Mouse (Mus musculus) midbrain, embryonic 14.5 days (tissue): ENCODE measurements at regions not wholly inside any gene's neighbourhood (a gene's known extent, or its start where the extent isn't known, plus 50 kb on each side); places are given as distances from the start of the nearest gene placed in this dataset.

Experiments used
- ATAC-seq: fragments of 200-750 bp; cut with Nextera tagmentation; 2 replicates; pipeline ENCODE4 v1.8.0; 2017; ENCODE audit warnings: moderate number of reproducible peaks, moderate library complexity; ENCODE audit not compliant: low FRiP score, low TSS enrichment
- DNase-seq: peaks from one replicate; pipeline ENCODE4 v3.0.0-alpha.2; 2015
- H3K27ac ChIP-seq: fragments of 300-500 bp; sonication (generic); replicated peaks from 2 replicates; pipeline ENCODE4 v1.5.1; 2014; ENCODE audit warnings: mild to moderate bottlenecking, low read depth, low read length, moderate library complexity
- H3K27me3 ChIP-seq: fragments of 300-500 bp; sonication (generic); 2 replicates; pipeline ENCODE4 v1.6.1; 2014; ENCODE audit warnings: low read length, control low read depth, mixed read lengths; ENCODE audit not compliant: control insufficient read depth, insufficient read depth
- H3K36me3 ChIP-seq: fragments of 300-500 bp; sonication (generic); 2 replicates; pipeline ENCODE4 v1.6.1; 2014; ENCODE audit warnings: low read length, control low read depth; ENCODE audit not compliant: control insufficient read depth, insufficient read depth
- H3K4me1 ChIP-seq: fragments of 300-500 bp; sonication (generic); 2 replicates; pipeline ENCODE4 v1.6.1; 2014; ENCODE audit warnings: mild to moderate bottlenecking, antibody characterized with exemption, low read length, control low read depth; ENCODE audit not compliant: control insufficient read depth, insufficient read depth
- H3K4me2 ChIP-seq: fragments of 300-500 bp; sonication (generic); 2 replicates; pipeline ENCODE4 v1.6.1; 2014; ENCODE audit warnings: mild to moderate bottlenecking, low read length, moderate library complexity
- H3K4me3 ChIP-seq: fragments of 300-500 bp; sonication (generic); replicated peaks from 2 replicates; pipeline ENCODE4 v1.5.1; 2014; ENCODE audit warnings: low read depth, low read length
- H3K9ac ChIP-seq: fragments of 300-500 bp; sonication (generic); replicated peaks from 2 replicates; pipeline ENCODE4 v1.6.1; 2014; ENCODE audit warnings: mild to moderate bottlenecking, low read length, moderate library complexity
- H3K9me3 ChIP-seq: fragments of 300-500 bp; sonication (generic); 2 replicates; pipeline ENCODE4 v1.6.1; 2016; ENCODE audit warnings: low read length, control low read depth, mixed read lengths; ENCODE audit not compliant: control insufficient read depth
- WGBS: fragments of 180-500 bp; shearing (Covaris S2); extraction: QIAGEN DNeasy Blood & Tissue Kit; methylation state at CpG from one replicate; pipeline ENCODE4 v1.1.7; 2014; 5-methylcytosine and 5-hydroxymethylcytosine counted together

DNA sequence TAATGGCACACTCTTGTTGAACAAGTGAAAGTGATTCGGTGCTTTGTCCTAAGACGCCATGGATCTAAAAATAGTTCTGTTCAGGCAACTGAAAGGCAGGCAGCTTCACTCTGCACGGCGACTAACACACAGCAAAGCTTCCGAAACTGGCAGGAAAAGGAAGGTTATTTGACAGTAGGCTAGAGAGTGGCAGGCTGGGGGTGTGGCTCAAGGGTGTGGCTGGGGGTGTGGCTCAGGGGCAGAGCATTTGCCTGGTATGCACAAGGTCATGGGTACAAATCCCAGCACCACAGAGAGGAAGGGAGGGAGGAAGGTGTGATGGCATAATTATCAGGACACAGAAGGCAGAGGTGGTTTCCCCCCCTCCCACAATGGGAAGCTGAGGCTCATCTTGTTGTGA, 310.8 kb upstream of the Tbx3 start:
- ATAC-seq (no peak), DNase-seq (no peak)
- no peaks in the 10 kb centered on the region for H3K36me3 ChIP-seq
- no peak overlapping the region for H3K4me3 ChIP-seq
- 75% methylated on average over 5 of the region's 5 CpGs for WGBS
- H3K9ac ChIP-seq: no peak overlapping the region
- no peak overlapping the region for H3K4me2 ChIP-seq
- no peaks in the 10 kb centered on the region for H3K9me3 ChIP-seq
- H3K4me1 ChIP-seq: no peaks in the 10 kb centered on the region
- no peak overlapping the region for H3K27ac ChIP-seq
- H3K27me3 ChIP-seq: no peaks in the 10 kb centered on the region

DNA sequence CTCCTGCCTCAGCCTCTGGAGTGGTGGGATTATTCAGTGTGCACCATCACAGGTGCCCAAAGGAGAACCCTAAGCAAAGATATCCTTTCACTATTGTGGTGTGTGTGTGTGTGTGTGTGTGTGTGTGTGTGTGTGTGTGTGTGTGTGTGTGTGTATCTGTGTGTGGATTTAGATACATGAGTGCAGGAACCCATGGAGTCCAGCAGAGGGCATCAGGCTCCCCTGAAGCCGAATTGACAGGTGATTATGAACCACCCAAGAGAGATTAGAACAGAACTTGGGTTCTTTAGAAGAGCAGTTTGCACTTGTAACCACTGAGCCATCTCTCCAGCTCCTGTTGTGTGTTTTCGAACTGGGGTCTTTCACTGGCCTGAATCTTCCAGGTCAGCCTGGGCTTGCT, 310.1 kb upstream of the Tbx3 start:
- 91% methylated on average over 2 of the region's 2 CpGs for WGBS
- no peak for ATAC-seq
- H3K9ac ChIP-seq: no peak overlapping the region
- no peaks in the 10 kb centered on the region for H3K36me3 ChIP-seq
- H3K4me3 ChIP-seq: no peak overlapping the region
- no peaks in the 10 kb centered on the region for H3K9me3 ChIP-seq
- H3K4me1 ChIP-seq: no peaks in the 10 kb centered on the region
- no peak overlapping the region for H3K27ac ChIP-seq
- H3K27me3 ChIP-seq: no peaks in the 10 kb centered on the region
- H3K4me2 ChIP-seq: no peak overlapping the region
- DNase-seq: no peak

DNA sequence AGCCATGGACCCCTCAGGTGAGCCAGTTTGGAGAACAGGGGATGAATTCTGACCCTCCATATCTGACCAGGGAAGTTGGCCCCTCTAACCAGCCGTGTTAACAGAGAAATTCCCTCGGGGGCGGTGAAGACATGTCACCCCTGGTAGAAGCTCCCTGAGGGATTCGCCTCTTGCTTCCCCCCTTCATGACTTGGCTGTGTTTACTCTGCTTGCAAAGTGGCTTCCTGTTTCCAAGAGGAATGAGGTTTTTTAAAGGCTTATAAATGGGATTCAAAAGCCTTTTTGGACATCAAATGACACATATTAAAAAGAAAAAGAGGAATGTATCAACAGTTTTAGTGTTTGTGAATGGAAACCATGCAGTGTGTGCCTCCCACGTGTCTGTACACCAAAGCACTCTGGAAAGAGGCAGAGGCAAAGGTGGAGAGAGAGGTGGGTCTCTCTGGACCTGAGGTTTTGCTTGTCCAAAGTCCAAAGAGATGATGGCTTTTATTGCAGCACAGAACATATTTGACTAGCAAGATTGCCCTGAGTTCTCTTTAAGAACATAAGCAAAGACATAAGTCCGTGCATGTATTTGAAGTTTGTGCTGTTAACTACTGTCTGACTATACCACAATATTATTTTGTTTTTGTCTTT, 308.9 kb upstream of the Tbx3 start:
- H3K9me3 ChIP-seq: no peaks in the 10 kb centered on the region
- ATAC-seq: no peak
- WGBS: 83% methylated on average over 6 of the region's 6 CpGs

DNA sequence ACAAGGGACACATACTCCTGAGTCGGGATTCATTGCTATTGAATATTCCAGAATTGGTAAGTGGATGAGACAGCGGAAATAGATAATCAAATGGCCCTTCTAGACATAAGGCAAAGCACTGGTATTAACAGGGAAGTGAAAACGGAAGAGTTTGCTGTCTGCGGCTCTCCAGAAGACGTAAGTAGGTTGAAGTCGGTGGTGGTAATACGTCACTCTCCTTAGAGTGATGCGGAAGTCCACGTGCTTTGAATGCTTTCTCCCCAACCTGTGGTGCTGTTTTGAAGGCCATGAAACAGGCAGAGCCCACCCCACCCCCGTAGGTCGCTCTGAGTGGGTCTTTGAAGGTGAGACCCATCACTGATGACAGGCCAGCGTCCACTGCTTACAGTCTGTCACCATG, 308.0 kb upstream of the Tbx3 start:
- no peaks in the 10 kb centered on the region for H3K9me3 ChIP-seq
- no peak overlapping the region for H3K9ac ChIP-seq
- ATAC-seq: no peak
- H3K4me2 ChIP-seq: no peak overlapping the region
- WGBS: 80% methylated on average over 12 of the region's 12 CpGs
- no peak overlapping the region for H3K4me3 ChIP-seq
- H3K4me1 ChIP-seq: no peaks in the 10 kb centered on the region
- H3K36me3 ChIP-seq: no peaks in the 10 kb centered on the region
- no peak for DNase-seq
- no peaks in the 10 kb centered on the region for H3K27me3 ChIP-seq
- H3K27ac ChIP-seq: no peak overlapping the region

More for the DNA sequence above, 308.9 kb upstream of the Tbx3 start:
- H3K4me2 ChIP-seq: no peak overlapping the region
- no peak for DNase-seq
- no peaks in the 10 kb centered on the region for H3K27me3 ChIP-seq
- H3K9ac ChIP-seq: no peak overlapping the region
- no peaks in the 10 kb centered on the region for H3K36me3 ChIP-seq
- no peaks in the 10 kb centered on the region for H3K4me1 ChIP-seq
- H3K4me3 ChIP-seq: no peak overlapping the region
- no peak overlapping the region for H3K27ac ChIP-seq

DNA sequence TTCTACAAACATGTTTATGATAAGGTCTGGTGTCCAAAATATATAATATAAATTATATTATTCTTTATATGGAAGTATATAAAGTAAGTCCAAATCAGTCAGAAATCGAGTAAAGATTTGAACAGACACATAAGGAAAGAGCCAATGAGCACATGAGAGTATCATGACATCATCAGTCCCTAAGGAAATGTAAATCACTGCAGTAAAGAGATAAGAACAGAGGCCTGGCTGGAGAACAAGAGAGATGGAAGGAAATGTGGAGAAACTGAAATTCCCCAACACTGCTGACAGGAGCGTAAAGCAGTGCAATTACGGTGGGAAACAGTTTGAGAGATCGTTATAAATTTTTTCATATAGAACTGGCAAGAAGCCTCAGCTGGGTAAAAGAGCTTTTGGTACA, 306.2 kb upstream of the Tbx3 start:
- no peaks in the 10 kb centered on the region for H3K4me1 ChIP-seq
- no peaks in the 10 kb centered on the region for H3K36me3 ChIP-seq
- H3K4me2 ChIP-seq: no peak overlapping the region
- H3K9me3 ChIP-seq: no peaks in the 10 kb centered on the region
- ATAC-seq (no peak), DNase-seq (peak; percentile 46)
- no peak overlapping the region for H3K9ac ChIP-seq
- 78% methylated on average over 4 of the region's 4 CpGs for WGBS
- no peak overlapping the region for H3K27ac ChIP-seq
- H3K4me3 ChIP-seq: no peak overlapping the region
- H3K27me3 ChIP-seq: no peaks in the 10 kb centered on the region

DNA sequence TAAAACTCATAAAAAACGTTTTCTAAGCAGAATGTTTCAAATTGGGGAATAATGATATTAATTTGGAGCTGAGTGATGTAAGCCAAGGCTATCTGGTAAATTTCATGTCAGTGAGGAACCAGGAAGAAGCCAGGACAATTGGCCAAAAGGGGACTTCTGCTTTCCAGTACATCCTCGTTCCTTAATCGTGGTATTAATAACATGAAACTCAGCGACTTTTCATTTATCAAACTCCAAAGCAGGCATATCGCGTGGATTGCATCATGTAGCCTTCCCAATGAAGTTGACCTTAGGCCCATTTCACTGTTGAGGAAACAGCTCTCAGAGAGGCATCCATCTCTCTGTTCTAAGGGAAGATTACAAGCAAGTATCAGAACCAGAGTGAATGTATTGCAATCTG, 305.3 kb upstream of the Tbx3 start:
- Histone ChIP-seq H3K4me1 (no peaks in the 10 kb centered on the region), H3K27me3 (no peaks in the 10 kb centered on the region), H3K36me3 (no peaks in the 10 kb centered on the region), H3K9me3 (no peaks in the 10 kb centered on the region), H3K27ac (no peak overlapping the region), H3K4me3 (no peak overlapping the region), H3K9ac (no peak overlapping the region), H3K4me2 (no peak overlapping the region)
- no peak for ATAC-seq
- 86% methylated on average over 6 of the region's 6 CpGs for WGBS
- no peak for DNase-seq

DNA sequence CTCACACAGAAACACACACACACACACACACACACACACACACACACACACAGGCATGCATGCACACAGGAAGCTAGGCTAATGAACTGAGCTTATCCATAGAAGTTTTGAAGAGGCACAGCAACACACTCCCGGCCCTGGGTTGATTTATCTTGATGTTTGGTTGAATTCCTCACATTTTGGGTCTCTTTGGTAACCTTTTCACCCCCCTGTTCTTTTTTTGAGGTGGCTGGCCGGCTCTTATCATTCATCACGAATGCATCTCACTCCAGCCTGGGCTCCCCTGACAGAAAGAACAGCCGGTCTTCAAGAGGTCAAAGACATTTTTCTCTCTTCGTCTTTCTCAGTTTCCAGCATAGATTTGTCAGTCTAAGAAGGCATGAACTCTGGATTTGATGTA, 304.2 kb upstream of the Tbx3 start:
- Histone ChIP-seq H3K36me3 (no peaks in the 10 kb centered on the region), H3K27ac (no peak overlapping the region), H3K9me3 (no peaks in the 10 kb centered on the region), H3K27me3 (no peaks in the 10 kb centered on the region), H3K9ac (no peak overlapping the region), H3K4me2 (no peak overlapping the region), H3K4me1 (peaks cover 5% of the 10 kb centered on the region; the same call in 1 of the 2 replicates), H3K4me3 (no peak overlapping the region)
- no peak for ATAC-seq
- WGBS: 35% methylated on average over 5 of the region's 5 CpGs
- DNase-seq: no peak

DNA sequence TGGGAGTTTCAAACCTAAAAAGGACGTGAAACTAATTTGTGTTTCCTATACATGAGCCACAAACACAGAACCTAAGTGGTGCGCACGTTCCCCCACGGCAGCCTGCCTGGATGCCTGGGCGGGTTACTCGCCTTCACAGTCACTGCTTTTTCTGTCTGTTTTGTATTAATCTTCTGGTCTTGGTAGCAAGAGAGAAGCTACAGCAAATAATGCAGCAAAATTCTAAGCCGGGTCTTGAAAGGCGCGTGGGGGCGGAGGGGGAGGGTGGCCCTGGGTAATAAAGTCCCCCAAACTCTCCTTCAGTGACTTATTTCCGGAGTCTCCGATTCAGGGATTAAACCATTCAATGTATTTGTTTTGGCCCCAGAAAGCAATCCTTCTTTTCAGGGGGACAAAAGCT, 300.0 kb upstream of the Tbx3 start:
- no peak overlapping the region; the same call in 1 of the 2 replicates for H3K9ac ChIP-seq
- H3K36me3 ChIP-seq: no peaks in the 10 kb centered on the region
- no peaks in the 10 kb centered on the region for H3K9me3 ChIP-seq
- H3K27ac ChIP-seq: no peak overlapping the region
- DNase-seq (peak; percentile 20), ATAC-seq (no peak)
- 25% methylated on average over 12 of the region's 12 CpGs for WGBS
- H3K4me1 ChIP-seq: peaks cover 5% of the 10 kb centered on the region; the same call in 1 of the 2 replicates
- H3K27me3 ChIP-seq: no peaks in the 10 kb centered on the region
- H3K4me3 ChIP-seq: peak overlapping the region; percentile 7; the same call in 1 of the 2 replicates
- peak overlapping the region; percentile 44 for H3K4me2 ChIP-seq

DNA sequence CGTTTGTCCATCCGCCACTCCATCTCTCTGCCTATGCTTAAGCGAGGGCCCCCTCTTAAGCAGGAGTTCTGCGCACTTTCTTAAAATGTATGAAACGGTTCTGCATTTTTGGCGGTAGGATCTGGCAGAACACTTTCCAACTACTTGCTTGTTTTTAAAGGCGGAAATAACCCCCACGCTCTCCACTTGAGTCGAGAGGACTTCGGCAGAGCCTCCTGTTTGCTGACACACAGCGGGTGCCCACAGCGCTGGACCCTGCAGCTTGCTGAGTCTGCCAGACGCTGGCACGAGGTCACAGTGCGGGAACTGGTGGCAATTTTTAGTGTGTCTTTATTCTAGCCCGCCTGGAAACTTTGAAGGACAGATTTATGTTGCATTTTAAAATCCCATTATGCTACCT, 299.5 kb upstream of the Tbx3 start:
- ATAC-seq: no peak
- Histone ChIP-seq H3K4me3 (peak overlapping the region; percentile 7; the same call in 1 of the 2 replicates), H3K9me3 (no peaks in the 10 kb centered on the region), H3K9ac (no peak overlapping the region; the same call in 1 of the 2 replicates), H3K4me2 (peak overlapping the region; percentile 44), H3K27me3 (no peaks in the 10 kb centered on the region), H3K36me3 (no peaks in the 10 kb centered on the region), H3K4me1 (peaks cover 5% of the 10 kb centered on the region; the same call in 1 of the 2 replicates), H3K27ac (no peak overlapping the region)
- WGBS: 11% methylated on average over 16 of the region's 16 CpGs
- DNase-seq: peak; percentile 46
